Mouse (Mus musculus) intestine, embryonic 15.5 days (tissue): ENCODE data around the gene Srcap. TPM values are rescaled to one million over a fixed set of nuclear protein-coding genes. Genes with fewer than 3 reads are reported as not detected.

ENCODE experiments used
- polyA plus RNA-seq: library from polyadenylated mRNA; unstranded; fragments of >200 nt; fragmentation: Nextera tagmentation; extraction: Ambion mirVana; gene quantifications from 2 replicates; pipeline ENCODE4 v1.2.1, GENCODE M21; 2015

Gene Srcap
- polyA plus RNA-seq, 1 experiment from 2014 or later: 37.9 TPM

Other genes with a start within 250 kb of the Srcap start
- 205 and 233 TPM in 2 replicates for gene Sephs2, start 237.9 kb upstream of the Srcap start, polyA plus RNA-seq
- 2.0 and 2.5 TPM in 2 replicates for gene Itgal, start 215.7 kb upstream of the Srcap start, polyA plus RNA-seq
- gene Zfp768, start 166.4 kb upstream of the Srcap start, polyA plus RNA-seq: 18.9 and 19.9 TPM in 2 replicates
- gene Zfp747, start 135.9 kb upstream of the Srcap start, polyA plus RNA-seq: 10.5 and 11.5 TPM in 2 replicates
- 6.3 TPM in 2 replicates for gene 9130019O22Rik, start 124.8 kb upstream of the Srcap start, polyA plus RNA-seq
- gene E430018J23Rik, start 118.4 kb upstream of the Srcap start, polyA plus RNA-seq: 8.0 and 9.3 TPM in 2 replicates
- gene Zfp764, start 105.2 kb upstream of the Srcap start, polyA plus RNA-seq: 7.5 and 8.3 TPM in 2 replicates
- gene Zfp688, start 89.9 kb upstream of the Srcap start, polyA plus RNA-seq: 22.6 and 24.8 TPM in 2 replicates
- gene Zfp689, start 62.8 kb upstream of the Srcap start, polyA plus RNA-seq: 5.6 and 5.9 TPM in 2 replicates
- gene Prr14, start 52.4 kb upstream of the Srcap start, polyA plus RNA-seq: 36.0 and 37.4 TPM in 2 replicates
- gene Fbrs, start 32.8 kb upstream of the Srcap start, polyA plus RNA-seq: 8.9 and 9.2 TPM in 2 replicates
- gene Gm42715, start 7.6 kb downstream of the Srcap start, polyA plus RNA-seq: 11.5 and 12.3 TPM in 2 replicates
- 5.5 and 5.6 TPM in 2 replicates for gene Tmem265, start 49.4 kb downstream of the Srcap start, polyA plus RNA-seq
- 34.3 TPM in 2 replicates for gene Phkg2, start 61.4 kb downstream of the Srcap start, polyA plus RNA-seq
- gene Ccdc189, start 76.6 kb downstream of the Srcap start, polyA plus RNA-seq: 4.1 and 4.9 TPM in 2 replicates
- gene Rnf40, start 76.8 kb downstream of the Srcap start, polyA plus RNA-seq: 37.4 and 37.7 TPM in 2 replicates
- gene Zfp629, start 103.8 kb downstream of the Srcap start, polyA plus RNA-seq: 8.8 and 9.4 TPM in 2 replicates
- gene Bcl7c, start 196.9 kb downstream of the Srcap start, polyA plus RNA-seq: 48.1 and 52.8 TPM in 2 replicates
- gene Ctf1, start 200.8 kb downstream of the Srcap start, polyA plus RNA-seq: 9.4 and 10.5 TPM in 2 replicates
- 0.13 and 0.29 TPM in 2 replicates for gene Ctf2, start 220.2 kb downstream of the Srcap start, polyA plus RNA-seq
- 3.2 and 4.3 TPM in 2 replicates for gene Fbxl19, start 232.6 kb downstream of the Srcap start, polyA plus RNA-seq